Mouse (Mus musculus) cerebellum, adult 2 months (tissue): Measurements from ENCODE around the gene Eif4h. TPM values are rescaled to one million over a fixed set of nuclear protein-coding genes. Genes with fewer than 3 reads are reported as not detected.

Source experiments
- DNase-seq, 2 experiments: peaks; one replicate each; pipeline ENCODE4 v3.0.0; 2021
- H3K27ac ChIP-seq: fragments of 200-500 bp; 2 replicates; pipeline ENCODE4 v1.5.1; 2012; ENCODE audit warnings: low read length, control low read depth, inconsistent platforms; ENCODE audit not compliant: insufficient read depth
- H3K27me3 ChIP-seq: fragments of 200-500 bp; 2 replicates; pipeline ENCODE4 v1.6.1; 2012; ENCODE audit warnings: inconsistent platforms, mild to moderate bottlenecking, low read length, moderate library complexity; ENCODE audit not compliant: control insufficient read depth, insufficient read depth
- H3K4me1 ChIP-seq: fragments of 200-500 bp; 2 replicates; pipeline ENCODE4 v1.6.1; 2011; ENCODE audit warnings: low read length; ENCODE audit not compliant: control insufficient read depth, insufficient read depth
- H3K4me3 ChIP-seq: fragments of 200-500 bp; replicated peaks from 2 replicates; pipeline ENCODE3; 2011; ENCODE audit warnings: mild to moderate bottlenecking, low read depth, low read length, control low read depth; ENCODE audit not compliant: insufficient read depth
- CTCF ChIP-seq: fragments of 200-500 bp; IDR thresholded peaks from 2 replicates; pipeline ENCODE4 v1.5.1; 2011; ENCODE audit warnings: low read depth, mild to moderate bottlenecking, control low read depth, low read length, moderate library complexity, borderline replicate concordance; ENCODE audit not compliant: insufficient read depth
- POLR2A ChIP-seq: fragments of 200-500 bp; IDR thresholded peaks from 2 replicates; pipeline ENCODE4 v1.6.1; 2011; ENCODE audit warnings: low read length, control low read depth, borderline replicate concordance; ENCODE audit not compliant: insufficient read depth
- WGBS: fragments of 180-500 bp; shearing (Covaris S2); methylation state at CpG from one replicate; pipeline ENCODE4 v1.1.7; 2018; 5-methylcytosine and 5-hydroxymethylcytosine counted together
- polyA plus RNA-seq: library from polyadenylated mRNA; depleted of rRNA; stranded (reverse); fragments of >200 nt; gene quantifications from 2 replicates; pipeline ENCODE4 v1.2.3, GENCODE M21; 2012

Gene Eif4h
- polyA plus RNA-seq, 1 experiment: 379 TPM

DNA sequence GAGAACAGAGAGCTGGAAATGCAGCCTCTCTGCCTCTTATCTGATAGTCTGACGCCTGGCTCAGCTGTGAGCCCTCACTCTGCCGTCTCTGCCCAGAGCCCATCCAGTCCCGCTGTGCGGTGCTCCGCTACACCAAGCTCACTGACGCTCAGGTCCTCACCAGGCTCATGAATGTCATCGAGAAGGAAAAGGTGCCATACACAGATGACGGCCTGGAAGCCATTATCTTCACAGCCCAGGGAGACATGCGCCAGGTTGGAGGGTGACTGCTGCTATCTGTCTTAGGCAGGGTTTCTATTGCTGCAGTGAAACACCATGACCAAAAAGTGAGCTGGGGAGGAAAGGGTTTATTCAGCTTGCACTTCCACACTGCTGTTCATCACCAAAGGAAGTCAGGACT is 46.2 kb downstream of the Eif4h start:
- TF ChIP-seq POLR2A (no peak), CTCF (no peak)
- WGBS: 89% methylated on average over 9 of the region's 9 CpGs
- no peak for DNase-seq

GRCm38 (mm10) chr5:134592026-134592581 is 47.2 kb downstream of the Eif4h start:
- Histone ChIP-seq H3K4me1 (peaks cover 4% of the 10 kb centered on the region; the same call in 1 of the 2 replicates), H3K4me3 (no peak overlapping the region), H3K27me3 (no peaks in the 10 kb centered on the region), H3K27ac (no peak overlapping the region)
- WGBS: 30% methylated on average over 11 of the region's 11 CpGs
- TF ChIP-seq CTCF (no peak), POLR2A (no peak)
- DNase-seq: peak; percentile 38 to 54

More for the DNA sequence above, 46.2 kb downstream of the Eif4h start:
- H3K27ac ChIP-seq: no peak overlapping the region
- peaks cover 4% of the 10 kb centered on the region; the same call in 1 of the 2 replicates for H3K4me1 ChIP-seq
- no peaks in the 10 kb centered on the region for H3K27me3 ChIP-seq
- H3K4me3 ChIP-seq: no peak overlapping the region

GRCm38 (mm10) chr5:134589900-134590299 is 49.4 kb downstream of the Eif4h start:
- TF ChIP-seq CTCF (no peak), POLR2A (no peak)
- WGBS: 87% methylated on average over 3 of the region's 3 CpGs
- no peak overlapping the region for H3K4me3 ChIP-seq
- H3K27ac ChIP-seq: no peak overlapping the region
- peaks cover 4% of the 10 kb centered on the region; the same call in 1 of the 2 replicates for H3K4me1 ChIP-seq
- no peak for DNase-seq
- no peaks in the 10 kb centered on the region for H3K27me3 ChIP-seq

DNA sequence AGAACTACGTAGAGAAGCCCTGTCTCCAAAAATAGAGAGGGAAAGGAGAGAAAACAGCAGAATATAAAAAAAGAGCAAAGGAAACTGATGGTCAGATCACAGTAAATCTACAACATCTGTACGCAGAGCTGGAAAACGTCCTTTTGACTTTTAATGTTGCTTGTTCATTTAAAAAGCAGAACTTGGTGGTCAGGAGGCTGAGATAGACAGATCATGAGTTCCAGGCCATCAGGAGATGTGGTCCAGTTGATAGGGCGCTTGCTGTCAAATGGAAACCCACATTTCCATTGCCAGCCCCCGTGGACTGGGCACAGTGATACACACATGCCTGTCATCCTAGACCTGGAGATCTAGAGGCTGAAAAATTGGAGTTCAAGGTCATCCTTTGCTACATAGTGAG is 54.5 kb downstream of the Eif4h start:
- Histone ChIP-seq H3K27me3 (no peaks in the 10 kb centered on the region), H3K4me1 (peaks cover 3% of the 10 kb centered on the region; the same call in 1 of the 2 replicates), H3K27ac (no peak overlapping the region), H3K4me3 (no peak overlapping the region)
- TF ChIP-seq CTCF: no peak
- TF ChIP-seq POLR2A: no peak
- 90% methylated on average over 5 of the region's 5 CpGs for WGBS
- no peak for DNase-seq

DNA sequence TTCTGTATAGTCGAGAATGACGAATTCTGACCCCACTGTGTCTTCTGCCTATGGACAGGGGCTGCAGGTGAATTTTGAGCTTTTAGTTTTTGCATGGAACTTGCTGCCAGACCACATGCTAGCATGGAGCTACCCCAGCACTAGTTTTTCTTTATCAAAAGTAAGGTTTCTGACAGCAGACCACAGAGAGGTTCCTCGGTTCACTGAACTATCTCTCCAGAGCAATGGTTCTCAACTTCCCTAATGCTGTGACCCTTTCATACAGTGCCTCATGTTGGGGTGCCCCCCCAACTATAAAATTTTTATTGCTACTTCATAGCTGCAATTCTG is 55.4 kb downstream of the Eif4h start:
- 55% methylated on average over 3 of the region's 3 CpGs for WGBS
- TF ChIP-seq CTCF: no peak
- no peak for TF ChIP-seq POLR2A
- peaks cover 3% of the 10 kb centered on the region; the same call in 1 of the 2 replicates for H3K4me1 ChIP-seq
- DNase-seq: no peak
- H3K27me3 ChIP-seq: no peaks in the 10 kb centered on the region
- no peak overlapping the region for H3K4me3 ChIP-seq
- H3K27ac ChIP-seq: no peak overlapping the region

- TF ChIP-seq CTCF: no peak
- no peak for TF ChIP-seq POLR2A
- no peak for DNase-seq
- WGBS: 26% methylated on average over 15 of the region's 15 CpGs
- H3K27me3 ChIP-seq: no peaks in the 10 kb centered on the region
- peak overlapping the region; percentile 88 for H3K4me3 ChIP-seq
- no peak overlapping the region for H3K27ac ChIP-seq
- peaks cover 3% of the 10 kb centered on the region; the same call in 1 of the 2 replicates for H3K4me1 ChIP-seq
Observed at GRCm38 (mm10) chr5:134583006-134583883, 56.0 kb downstream of the Eif4h start.

GRCm38 (mm10) chr5:134582221-134582907 is 56.9 kb downstream of the Eif4h start:
- H3K4me1 ChIP-seq: peaks cover 3% of the 10 kb centered on the region; the same call in 1 of the 2 replicates
- peak overlapping the region; percentile 88 for H3K4me3 ChIP-seq
- TF ChIP-seq POLR2A (peak; percentile 83; the same call in 1 of the 2 replicates), CTCF (peak; percentile 66; the same call in 1 of the 2 replicates)
- 7% methylated on average over 30 of the region's 30 CpGs for WGBS
- H3K27ac ChIP-seq: no peak overlapping the region
- no peaks in the 10 kb centered on the region for H3K27me3 ChIP-seq
- DNase-seq: peak; percentile 96 to 98

- no peak within 1 kb of the TSS for H3K27ac ChIP-seq
- H3K4me1 ChIP-seq: peaks cover 3% of the 10 kb centered on the region; the same call in 1 of the 2 replicates
- DNase-seq: no peak
- H3K27me3 ChIP-seq: no peaks in the 10 kb centered on the region
- H3K4me3 ChIP-seq: no peak within 1 kb of the TSS
- WGBS: 92% methylated on average over 5 of the region's 5 CpGs
- TF ChIP-seq POLR2A (no peak), CTCF (no peak)
Observed at GRCm38 (mm10) chr5:134581146-134581545, 58.1 kb downstream of the Eif4h start, which contains the start of gene Rfc2. Gene Rfc2 (plus strand): TSS chr5:134581366.
